Mouse (Mus musculus): ENCODE results near the gene Lrrc74a. TPM values are rescaled to one million over a fixed set of nuclear protein-coding genes. Genes with fewer than 3 reads are reported as not detected.

Gene Lrrc74a
- not detected for total RNA-seq (2021)
- long read RNA-seq, result 0 reads

DNA sequence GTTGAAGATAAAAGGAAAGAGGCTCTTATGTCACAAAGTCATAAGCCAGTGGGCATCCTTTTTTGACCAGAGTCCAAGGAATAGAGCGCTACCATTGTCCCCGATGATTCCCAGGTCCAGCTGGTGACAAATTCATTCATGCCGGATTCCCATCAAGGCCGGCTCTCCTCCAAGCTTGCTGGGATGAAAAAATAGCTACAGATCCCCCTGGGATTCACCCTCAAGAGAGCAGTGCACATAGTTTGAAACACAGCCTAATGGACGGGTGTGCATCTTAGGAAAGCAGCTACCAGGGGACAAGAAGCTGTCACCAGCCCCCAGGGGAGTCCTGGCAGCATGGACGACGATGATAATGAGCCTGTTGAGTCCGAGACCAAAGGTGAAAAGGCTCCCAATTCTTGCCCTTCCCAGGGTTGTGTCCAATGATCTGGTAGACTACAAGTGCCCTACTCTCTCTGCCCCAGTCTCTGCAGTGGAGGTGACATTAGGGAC lies at the start of gene Lrrc74a:
Gene Lrrc74a, plus strand, starts transcription at position 51 of the 492 bp plus-strand sequence.
- no peak for DNase-seq (ENCODE audit: low spot score in 2 of 2)

DNA sequence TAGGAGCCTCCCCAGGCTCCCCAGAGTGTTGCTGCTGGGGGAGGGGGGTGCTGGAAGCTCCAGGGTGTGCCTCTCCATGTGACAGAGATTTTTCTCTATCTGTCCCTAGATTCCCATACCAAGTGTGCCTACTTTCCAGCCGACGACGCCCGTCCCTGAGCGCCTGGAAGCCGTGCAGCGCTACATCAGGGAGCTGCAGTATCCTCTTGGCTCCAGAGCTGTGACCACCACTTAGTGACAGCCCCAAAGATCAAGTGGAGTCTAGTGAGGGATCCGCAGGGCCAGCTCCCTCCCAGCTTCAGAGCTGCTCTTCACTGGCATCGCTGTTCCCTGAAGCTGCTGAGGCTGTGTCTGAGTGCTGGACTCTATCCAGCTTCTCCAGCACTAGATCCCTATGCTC lies 48.9 kb upstream of the Lrrc74a start:
- peak in 1 of 2 experiments; percentile 68 for DNase-seq (ENCODE audit: low spot score in 2 of 2)

GRCm38 (mm10) chr12:86686551-86687330 lies 47.4 kb upstream of the Lrrc74a start:
- DNase-seq (ENCODE audit: low spot score in 2 of 2), result no peak

DNA sequence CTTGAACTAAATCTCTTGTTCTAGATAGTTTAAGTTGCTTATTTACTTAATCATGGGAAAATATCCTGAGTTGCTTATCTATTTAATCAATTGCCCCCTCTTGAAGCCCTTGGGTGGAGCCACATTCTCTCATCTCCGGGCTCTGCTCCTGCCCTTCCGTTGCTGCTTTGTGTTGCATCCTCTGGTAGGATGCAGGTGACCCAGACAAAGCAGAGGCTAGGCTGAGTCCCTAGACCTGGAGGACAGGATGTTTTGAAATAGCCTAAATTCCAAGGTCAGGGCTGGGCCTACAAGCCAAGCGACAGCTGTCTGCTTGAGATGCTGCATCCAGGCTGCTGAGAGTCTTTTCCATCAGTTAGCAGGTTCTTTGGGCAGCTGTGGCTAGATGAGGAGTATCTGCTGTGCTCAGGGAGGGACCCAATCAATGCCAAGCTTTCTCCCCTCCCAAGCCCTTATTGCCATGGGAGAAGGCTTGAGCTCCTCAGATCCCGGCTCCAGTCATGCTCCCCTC lies 46.7 kb upstream of the Lrrc74a start:
- DNase-seq (ENCODE audit: low spot score in 2 of 2), result no peak

DNA sequence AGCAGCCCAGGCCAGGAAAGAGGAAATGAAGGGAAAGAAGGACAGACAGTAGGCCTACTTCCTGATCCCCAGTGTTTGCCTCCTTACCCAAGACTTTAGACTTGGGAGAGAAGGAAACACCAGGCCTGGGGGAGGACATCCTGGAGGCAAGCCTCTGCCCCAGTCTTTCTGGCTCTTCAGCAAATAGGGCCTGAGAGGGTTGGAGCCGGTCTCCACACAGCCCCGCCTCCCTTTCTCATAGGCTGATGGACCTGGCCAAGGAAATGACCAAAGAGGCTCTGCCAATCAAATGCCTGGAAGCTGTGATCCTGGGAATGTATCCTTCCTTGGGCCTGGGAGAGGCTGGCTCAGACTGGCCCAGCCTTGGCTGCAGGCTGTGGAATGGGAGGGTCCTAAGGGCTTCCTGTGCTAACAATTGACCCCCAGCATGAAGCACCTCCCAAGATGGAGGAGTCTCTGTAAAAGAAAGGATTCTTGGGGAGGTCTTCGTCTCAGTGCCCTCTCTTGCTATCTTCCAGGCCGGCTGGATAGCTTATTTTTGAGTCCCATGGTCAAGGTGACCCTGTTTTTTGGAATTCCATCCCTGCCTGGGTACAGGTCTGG lies 46.1 kb upstream of the Lrrc74a start:
- DNase-seq (ENCODE audit: low spot score in 2 of 2), result no peak

DNA sequence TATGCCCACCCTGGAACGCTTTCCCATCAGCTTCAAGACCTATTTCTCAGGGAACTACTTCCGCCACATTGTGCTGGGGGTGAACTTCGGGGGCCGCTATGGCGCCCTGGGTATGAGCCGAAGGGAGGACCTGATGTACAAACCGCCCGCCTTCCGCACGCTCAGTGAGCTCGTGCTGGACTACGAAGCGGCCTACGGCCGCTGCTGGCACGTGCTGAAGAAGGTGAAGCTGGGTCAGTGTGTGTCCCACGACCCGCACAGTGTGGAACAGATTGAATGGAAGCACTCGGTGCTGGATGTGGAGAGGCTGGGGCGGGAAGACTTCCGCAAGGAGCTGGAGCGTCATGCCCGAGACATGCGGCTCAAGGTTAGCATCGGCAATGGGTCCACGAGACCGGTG lies 45.3 kb upstream of the Lrrc74a start:
- DNase-seq (ENCODE audit: low spot score in 2 of 2), result no peak

DNA sequence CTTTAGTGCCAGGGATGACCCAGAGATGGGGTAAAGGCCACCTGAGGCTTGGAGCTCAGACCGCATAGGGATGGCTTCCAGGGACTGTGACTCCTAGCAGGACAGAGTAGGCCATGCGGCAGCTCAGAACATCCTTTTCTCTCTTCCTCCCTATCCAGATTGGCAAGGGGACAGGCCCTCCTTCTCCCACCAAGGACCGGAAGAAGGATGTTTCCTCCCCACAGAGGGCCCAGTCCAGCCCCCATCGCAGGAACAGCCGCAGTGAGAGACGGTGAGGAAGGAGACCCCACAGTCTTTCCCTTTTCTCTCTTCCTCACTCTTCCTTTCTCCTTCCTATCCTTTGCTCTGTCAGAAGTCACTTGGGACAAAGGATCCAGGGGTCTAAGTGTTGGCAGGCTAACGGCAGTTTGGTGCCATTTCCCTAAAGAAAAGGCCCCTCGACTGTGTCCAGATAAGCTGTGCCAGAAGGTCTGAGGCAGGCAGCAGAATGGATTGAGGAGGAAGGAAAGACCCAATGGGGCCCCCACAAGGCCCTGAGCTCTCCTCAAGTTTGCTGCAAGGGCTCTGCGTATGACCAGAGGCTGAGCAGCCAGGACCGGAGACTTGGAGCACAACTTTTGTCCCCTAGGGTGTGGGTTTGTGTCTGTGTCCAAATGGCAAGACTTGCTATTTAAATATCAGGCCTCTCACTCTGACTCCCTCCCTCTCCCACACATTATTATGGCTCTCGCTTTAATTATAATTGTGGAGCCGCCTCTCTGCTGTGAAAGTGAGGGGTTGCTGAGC lies 43.3 kb upstream of the Lrrc74a start:
- no peak for DNase-seq (ENCODE audit: low spot score in 2 of 2)

- DNase-seq (ENCODE audit: low spot score in 2 of 2), result no peak
Observed at GRCm38 (mm10) chr12:86692471-86693356, 41.5 kb upstream of the Lrrc74a start.

GRCm38 (mm10) chr12:86693389-86693788 lies 40.8 kb upstream of the Lrrc74a start:
- no peak for DNase-seq (ENCODE audit: low spot score in 2 of 2)

DNA sequence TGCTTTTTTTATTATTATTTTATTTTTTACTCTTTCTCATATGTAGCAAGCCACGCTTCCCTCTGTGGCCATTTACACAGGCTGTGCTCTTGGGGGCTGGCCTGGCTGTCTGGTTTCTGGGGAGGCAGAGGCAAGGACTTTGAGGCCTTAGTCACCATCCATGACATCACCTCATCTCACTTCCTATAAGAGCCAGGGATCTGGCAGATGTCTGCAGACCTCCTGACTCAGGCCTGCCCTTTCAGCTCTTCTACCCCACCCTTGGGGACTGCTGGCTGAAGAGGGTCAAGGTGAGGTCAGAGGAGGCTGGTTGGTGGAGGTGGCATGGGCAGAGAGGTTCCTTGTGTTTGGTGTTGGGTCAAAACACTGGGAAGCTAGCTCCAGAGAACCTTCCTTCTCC lies 39.7 kb upstream of the Lrrc74a start:
- DNase-seq (ENCODE audit: low spot score in 2 of 2), result no peak

GRCm38 (mm10) chr12:86697996-86698395 lies 36.2 kb upstream of the Lrrc74a start:
- DNase-seq (ENCODE audit: low spot score in 2 of 2), result no peak

- no peak for DNase-seq (ENCODE audit: low spot score in 2 of 2)
Observed at GRCm38 (mm10) chr12:86698537-86698936, 35.6 kb upstream of the Lrrc74a start.

GRCm38 (mm10) chr12:86699965-86700926 lies 33.9 kb upstream of the Lrrc74a start:
- peak; percentile 86 to 95 for DNase-seq (ENCODE audit: low spot score in 2 of 2)

DNA sequence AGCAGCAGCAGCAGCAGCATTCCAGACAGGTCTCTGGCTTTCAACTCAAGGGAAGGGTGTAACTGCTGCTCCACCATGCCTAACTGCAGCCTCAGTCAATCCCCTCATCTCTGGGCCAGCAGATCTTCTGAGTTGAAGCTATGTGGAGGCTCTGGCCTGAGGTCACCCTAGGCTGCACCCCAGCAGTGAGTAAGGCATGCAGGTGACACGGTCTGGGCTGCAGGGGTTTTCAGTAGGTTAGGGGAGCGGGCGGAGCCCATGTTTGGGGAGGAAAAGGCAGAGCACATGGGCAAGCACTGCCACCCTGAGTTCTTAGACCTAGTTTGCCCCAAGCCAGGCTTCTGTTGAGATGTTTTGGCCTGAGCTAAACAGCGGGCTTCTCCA lies 33.2 kb upstream of the Lrrc74a start:
- DNase-seq (ENCODE audit: low spot score in 2 of 2), result no peak

- DNase-seq (ENCODE audit: low spot score in 2 of 2), result no peak
Observed at GRCm38 (mm10) chr12:86701491-86701890, 32.7 kb upstream of the Lrrc74a start.

DNA sequence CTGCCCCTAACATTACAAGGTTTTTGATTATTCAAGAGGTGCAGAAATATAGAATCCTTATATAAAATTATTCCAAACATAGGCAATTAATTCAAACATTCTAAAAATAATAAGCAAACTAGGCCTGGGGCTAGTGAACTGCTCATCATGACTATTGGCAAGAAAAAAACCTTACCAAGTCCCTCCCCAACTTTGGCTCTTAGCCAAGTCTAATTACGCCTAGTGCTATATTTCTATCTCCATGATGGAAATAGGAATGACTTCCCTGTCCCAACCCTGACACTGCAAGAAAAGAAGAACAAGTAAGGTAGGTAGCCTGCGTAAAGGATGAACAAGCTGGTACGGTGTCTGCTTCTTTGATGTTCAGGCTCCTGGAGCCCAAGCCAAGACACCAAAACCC lies 31.5 kb upstream of the Lrrc74a start:
- no peak for DNase-seq (ENCODE audit: low spot score in 2 of 2)

DNA sequence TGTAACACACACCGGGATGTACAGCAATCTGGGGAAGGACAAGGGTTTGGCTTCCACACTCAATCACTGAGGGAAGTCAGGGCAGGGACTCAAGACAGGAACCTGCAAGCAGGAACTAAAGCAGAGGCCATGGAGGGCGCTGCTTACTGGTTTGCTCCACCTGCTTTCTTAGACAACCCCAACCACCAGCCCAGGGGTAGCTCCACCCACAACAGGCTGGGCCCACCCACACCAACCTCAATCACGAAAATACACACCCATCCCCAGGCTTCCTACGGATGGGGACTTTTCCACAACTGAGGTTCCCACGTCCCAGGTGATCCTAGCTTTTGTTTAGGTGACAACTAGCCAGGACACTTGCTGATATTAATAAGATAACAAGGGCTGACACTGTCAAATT lies 28.3 kb upstream of the Lrrc74a start:
- no peak for DNase-seq (ENCODE audit: low spot score in 2 of 2)

DNA sequence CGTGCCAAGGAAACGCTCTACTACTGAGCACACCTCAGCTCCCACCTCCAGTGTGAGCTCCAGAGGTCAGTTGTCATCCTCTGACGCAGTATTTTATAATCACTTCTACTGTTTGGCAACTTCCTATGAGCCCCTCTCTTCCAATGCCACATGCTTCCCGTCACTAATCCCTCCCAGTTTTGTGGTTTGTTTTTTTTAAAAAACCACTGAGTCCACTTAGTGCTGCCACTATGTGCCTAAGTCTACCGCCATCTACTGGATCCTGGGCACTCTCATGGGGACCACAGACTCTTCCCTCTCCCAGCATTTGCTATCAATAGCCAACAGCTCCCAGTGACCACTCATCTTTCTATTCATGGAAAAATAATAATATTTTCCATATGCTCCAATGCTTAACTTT lies 20.1 kb upstream of the Lrrc74a start:
- no peak for DNase-seq (ENCODE audit: low spot score in 2 of 2)

GRCm38 (mm10) chr12:86715401-86715800 lies 18.8 kb upstream of the Lrrc74a start:
- DNase-seq (ENCODE audit: low spot score in 2 of 2), result peak; percentile 62 to 81

DNA sequence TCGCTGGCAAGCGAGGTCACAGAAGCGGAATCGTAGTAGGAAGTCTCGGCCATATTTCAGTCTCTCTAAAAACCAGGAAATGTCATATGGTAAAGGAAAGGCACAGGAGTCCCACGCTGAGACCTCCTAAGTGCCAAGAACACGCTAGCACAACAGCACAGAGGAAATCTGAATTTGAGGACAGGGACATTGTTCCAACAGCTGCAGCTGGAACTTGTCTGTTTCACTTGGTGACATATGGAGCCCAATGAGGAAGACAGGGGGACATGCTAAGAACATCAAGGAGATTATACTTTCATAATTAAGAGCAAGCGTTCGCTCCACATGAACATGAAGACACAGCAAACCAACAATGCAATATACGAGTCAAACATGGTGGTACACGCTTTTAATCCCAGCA lies 17.2 kb upstream of the Lrrc74a start:
- DNase-seq (ENCODE audit: low spot score in 2 of 2), result no peak

Measured in layer of hippocampus, adult 18-20 months (tissue).